Mouse (Mus musculus) C2C12 (cell line): Measurements from ENCODE around the gene Bnip2. TPM values are rescaled to one million over a fixed set of nuclear protein-coding genes. Genes with fewer than 3 reads are reported as not detected.

Source experiments
- H3K27me3 ChIP-seq: one replicate; pipeline ENCODE4 v1.6.1; 2011; ENCODE audit not compliant: control insufficient read depth, insufficient read depth, insufficient read length
- H3K36me3 ChIP-seq: one replicate; pipeline ENCODE4 v1.6.1; 2011; ENCODE audit not compliant: control insufficient read depth, insufficient read depth
- H3K4me3 ChIP-seq: one replicate; pipeline ENCODE4 v1.5.1; 2011; ENCODE audit warnings: mild to moderate bottlenecking, control low read depth; ENCODE audit not compliant: poor library complexity, insufficient read depth, severe bottlenecking
- H3K79me2 ChIP-seq: one replicate; pipeline ENCODE4 v1.6.1; 2011; ENCODE audit not compliant: control insufficient read depth, insufficient read depth
- H3K79me3 ChIP-seq: one replicate; pipeline ENCODE4 v1.6.1; 2011; ENCODE audit warnings: low read depth, control low read depth
- H3ac ChIP-seq: one replicate; pipeline ENCODE3; 2011; ENCODE audit warnings: low read depth; ENCODE audit not compliant: control insufficient read depth, insufficient read length
- CEBPB ChIP-seq: IDR thresholded peaks from one replicate; pipeline ENCODE4 v1.6.1; 2011; ENCODE audit warnings: low read depth, mild to moderate bottlenecking, control low read depth, moderate library complexity
- CTCF ChIP-seq: IDR thresholded peaks from one replicate; pipeline ENCODE4 v1.5.1; 2011; ENCODE audit not compliant: control insufficient read depth, insufficient read depth, insufficient read length
- FOSL1 ChIP-seq: IDR thresholded peaks from one replicate; pipeline ENCODE4 v1.8.0; 2011; ENCODE audit warnings: mild to moderate bottlenecking, low read length; ENCODE audit not compliant: poor library complexity, insufficient read depth, severe bottlenecking
- MAX ChIP-seq: IDR thresholded peaks from one replicate; pipeline ENCODE4 v1.6.1; 2011; ENCODE audit warnings: mild to moderate bottlenecking, control low read depth
- MYOD1 ChIP-seq: IDR thresholded peaks from one replicate; pipeline ENCODE4 v1.6.1; 2011; ENCODE audit warnings: low read depth; ENCODE audit not compliant: control insufficient read depth, insufficient read length
- MYOG ChIP-seq: IDR thresholded peaks from one replicate; pipeline ENCODE4 v1.6.1; 2011; ENCODE audit not compliant: control insufficient read depth, insufficient read length; ENCODE audit errors: extremely low read depth
- USF1 ChIP-seq: IDR thresholded peaks from one replicate; pipeline ENCODE4 v1.6.1; 2011; ENCODE audit warnings: low read depth, mild to moderate bottlenecking, control low read depth, moderate library complexity
- polyA plus RNA-seq: library from polyadenylated mRNA; unstranded; fragments of >200 nt; fragmentation: generic; extraction: Trizol; gene quantifications from one replicate; pipeline ENCODE4 v1.2.1, GENCODE M21; 2012; ENCODE audit warnings: missing spikeins

The Bnip2 gene
- polyA plus RNA-seq, 1 experiment: 104 TPM

GRCm38 (mm10) chr9:70011537-70012407, 22.5 kb downstream of the Bnip2 start:
- peaks cover 42% of the 10 kb centered on the region for H3K36me3 ChIP-seq
- peak overlapping the region; percentile 8 for H3ac ChIP-seq

DNA sequence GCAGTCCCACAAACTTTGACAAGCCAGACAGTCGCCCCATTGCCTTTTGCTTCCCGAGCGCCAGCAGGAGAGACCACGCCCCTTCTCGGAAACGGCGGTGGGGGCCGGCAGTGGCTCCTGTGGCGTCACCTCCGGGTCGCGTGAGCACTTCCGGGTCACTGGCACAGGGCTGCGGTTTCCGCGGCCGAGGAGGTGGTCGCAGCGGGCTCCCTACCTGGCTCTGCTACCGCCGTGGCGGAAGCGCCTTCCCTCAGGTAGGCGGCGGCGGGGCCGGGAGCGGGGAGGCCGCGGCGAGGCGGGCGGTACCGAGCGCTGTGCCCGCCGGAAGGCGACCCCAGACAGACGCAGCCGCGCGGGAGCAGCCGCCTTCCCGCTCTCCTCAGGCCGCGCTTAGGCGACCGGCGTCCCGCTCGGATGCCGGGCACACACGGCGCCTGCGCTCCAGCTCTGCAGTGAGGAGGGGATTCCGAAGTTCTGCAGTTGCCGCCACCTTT, 23.2 kb downstream of the Bnip2 start, which contains the start of gene Gtf2a2:
Gene Gtf2a2 (plus strand): TSS at position 143 of the 494 bp plus-strand sequence.
- H3K79me3 ChIP-seq: peaks cover 40% of the 10 kb centered on the region
- TF ChIP-seq FOSL1 (no peak), CTCF (no peak), CEBPB (no peak), USF1 (no peak), MYOD1 (no peak), MYOG (peak; percentile 24), MAX (no peak)

More at GRCm38 (mm10) chr9:70011537-70012407, 22.5 kb downstream of the Bnip2 start:
- Histone ChIP-seq H3K4me3 (no peak overlapping the region), H3K79me2 (peaks cover 44% of the 10 kb centered on the region), H3K79me3 (peaks cover 36% of the 10 kb centered on the region), H3K27me3 (no peaks in the 10 kb centered on the region)
- no peak for TF ChIP-seq MAX
- no peak for TF ChIP-seq CEBPB
- TF ChIP-seq MYOD1: no peak
- TF ChIP-seq USF1: no peak
- TF ChIP-seq MYOG: no peak
- no peak for TF ChIP-seq CTCF
- no peak for TF ChIP-seq FOSL1

GRCm38 (mm10) chr9:70015632-70016031, 26.4 kb downstream of the Bnip2 start:
- Histone ChIP-seq H3K27me3 (no peaks in the 10 kb centered on the region), H3K79me2 (peaks cover 59% of the 10 kb centered on the region)
- TF ChIP-seq FOSL1: no peak
- no peak for TF ChIP-seq CEBPB
- no peak for TF ChIP-seq CTCF
- no peak for TF ChIP-seq MYOD1
- no peak for TF ChIP-seq MAX
- no peak for TF ChIP-seq USF1
- TF ChIP-seq MYOG: no peak

More for the DNA sequence above, 23.2 kb downstream of the Bnip2 start, which contains the start of gene Gtf2a2:
- peak within 1 kb of the TSS; percentile 91 for H3ac ChIP-seq
- peaks cover 48% of the 10 kb centered on the region for H3K79me2 ChIP-seq
- H3K27me3 ChIP-seq: no peaks in the 10 kb centered on the region
- H3K36me3 ChIP-seq: peaks cover 36% of the 10 kb centered on the region
- peak within 1 kb of the TSS; percentile 87 for H3K4me3 ChIP-seq

DNA sequence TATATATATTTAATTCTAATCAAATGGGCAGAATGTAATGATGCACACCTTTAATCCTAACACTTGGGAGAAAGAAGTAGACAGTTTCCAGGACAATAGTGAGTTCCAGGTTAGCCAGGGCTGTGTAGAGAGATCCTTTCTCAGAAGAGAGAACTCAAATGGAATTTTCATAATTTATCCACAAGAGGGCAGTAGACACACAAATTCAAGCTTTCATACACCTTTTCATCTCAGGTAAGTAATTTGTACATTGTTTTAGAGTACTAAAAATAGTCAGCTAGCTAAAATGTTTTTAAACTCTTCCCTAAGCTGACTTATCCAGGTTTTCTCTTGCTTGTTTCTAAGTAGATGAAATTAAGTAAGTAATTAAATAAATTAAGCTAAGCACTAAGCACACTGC, 29.6 kb downstream of the Bnip2 start:
- peaks cover 27% of the 10 kb centered on the region for H3K79me3 ChIP-seq
- no peak overlapping the region for H3K4me3 ChIP-seq
- TF ChIP-seq MYOD1 (no peak), USF1 (no peak), CEBPB (no peak), FOSL1 (no peak), CTCF (no peak), MYOG (no peak), MAX (no peak)
- H3ac ChIP-seq: no peak overlapping the region
- H3K79me2 ChIP-seq: peaks cover 44% of the 10 kb centered on the region
- no peaks in the 10 kb centered on the region for H3K27me3 ChIP-seq
- H3K36me3 ChIP-seq: peaks cover 39% of the 10 kb centered on the region

More at GRCm38 (mm10) chr9:70015632-70016031, 26.4 kb downstream of the Bnip2 start:
- no peak overlapping the region for H3K4me3 ChIP-seq
- H3K79me3 ChIP-seq: peaks cover 40% of the 10 kb centered on the region
- peaks cover 19% of the 10 kb centered on the region for H3K36me3 ChIP-seq
- H3ac ChIP-seq: no peak overlapping the region

DNA sequence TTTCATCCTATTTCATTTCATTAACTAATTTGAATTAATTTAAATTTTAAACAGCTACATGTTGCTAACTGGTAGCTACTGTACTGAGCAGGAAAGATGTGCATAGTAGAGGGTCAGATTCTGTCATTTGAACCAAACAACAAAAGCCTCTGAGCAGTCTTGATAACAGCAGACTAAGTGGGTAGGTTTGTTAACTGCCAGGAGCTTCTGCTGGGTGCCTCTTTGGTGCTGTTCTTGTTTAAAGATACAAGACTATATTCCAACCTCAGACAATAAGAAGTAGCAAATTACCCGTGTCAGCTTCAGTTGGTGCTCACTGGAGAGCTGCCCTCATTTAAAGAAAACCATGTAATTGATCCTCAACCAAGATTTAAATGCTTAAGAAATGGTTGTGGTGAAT, 32.3 kb downstream of the Bnip2 start:
- no peak overlapping the region for H3K4me3 ChIP-seq
- TF ChIP-seq USF1 (no peak), FOSL1 (no peak), MYOD1 (no peak), MAX (no peak), CEBPB (no peak), MYOG (no peak), CTCF (no peak)
- peaks cover 4% of the 10 kb centered on the region for H3K79me3 ChIP-seq
- no peak overlapping the region for H3ac ChIP-seq
- H3K27me3 ChIP-seq: no peaks in the 10 kb centered on the region
- peaks cover 17% of the 10 kb centered on the region for H3K79me2 ChIP-seq
- H3K36me3 ChIP-seq: peaks cover 39% of the 10 kb centered on the region
